Mouse (Mus musculus): Measurements from ENCODE around the gene Ube2e3.
A peak's percentile ranks its signal among the peaks of the same experiment; 100 is the strongest.

GRCm38 (mm10) chr2:78868951-78869720, 1.2 kb downstream of the Ube2e3 start:
- TF ChIP-seq CTCF (IDR thresholded peaks at IDR 0.05; ENCODE audit: low read depth, low read length) (peak; percentile 8; the same call in 1 of the 2 replicates), POLR2A (IDR thresholded peaks at IDR 0.05; ENCODE audit: borderline replicate concordance, low read depth, low read length) (no peak)
